Mouse (Mus musculus): Measurements from ENCODE around the gene Pik3c2g.

GRCm38 (mm10) chr6:139555537-139556179, 31.4 kb upstream of the Pik3c2g start:
- TF ChIP-seq CTCF (IDR thresholded peaks at IDR 0.05; ENCODE audit: low read depth, low read length) (no peak), GATA1 (IDR thresholded peaks at IDR 0.05; ENCODE audit: borderline replicate concordance, low read length) (no peak)

Data from G1E (cell line).